Mouse (Mus musculus) CH12.LX (cell line): ENCODE measurements around the gene Cmah. TPM values are rescaled to one million over a fixed set of nuclear protein-coding genes. Genes with fewer than 3 reads are reported as not detected.

Experiments used
- DNase-seq: peaks from one replicate; pipeline ENCODE4 v3.0.0-alpha.2; 2013; ENCODE audit errors: extremely low read depth
- H3K27ac ChIP-seq: 2 replicates; pipeline ENCODE4 v1.5.1; 2012; ENCODE audit warnings: low read depth, mild to moderate bottlenecking, control low read depth, moderate library complexity; ENCODE audit not compliant: insufficient read depth
- H3K27me3 ChIP-seq: replicated peaks from 2 replicates; pipeline ENCODE3; 2012; ENCODE audit warnings: inconsistent platforms
- H3K36me3 ChIP-seq, 2 experiments: replicated peaks in 1 of 2; 2 replicates each; pipeline versions ENCODE3 to v1.6.1; 2012; ENCODE audit warnings: inconsistent platforms in 1 of 2, low read length in 1 of 2, mild to moderate bottlenecking in 1 of 2, mixed read lengths in 1 of 2, moderate library complexity in 1 of 2; ENCODE audit not compliant: control insufficient read depth in 1 of 2, insufficient read depth in 1 of 2
- H3K4me1 ChIP-seq, 2 experiments: 2 replicates each; pipeline ENCODE4 v1.6.1; 2012; ENCODE audit warnings: inconsistent platforms in 1 of 2, moderate library complexity in 1 of 2; ENCODE audit not compliant: insufficient read depth in 2 of 2, control insufficient read depth in 1 of 2
- H3K4me2 ChIP-seq: 2 replicates; pipeline ENCODE4 v1.6.1; 2012; ENCODE audit warnings: low read depth, mild to moderate bottlenecking, control low read depth; ENCODE audit not compliant: poor library complexity, insufficient read depth, severe bottlenecking
- H3K4me3 ChIP-seq, 3 experiments: fragments of 150-350 bp in 1 of 3; sonication (generic) in 1 of 3; replicated peaks in 1 of 3; 2 replicates each; pipeline versions ENCODE3 to v1.5.1; 2011 to 2012; ENCODE audit warnings: low read depth in 2 of 3, low read length in 2 of 3, mild to moderate bottlenecking in 2 of 3, moderate library complexity in 2 of 3, control low read depth in 1 of 3, improper control_type of control experiment in 1 of 3, inconsistent platforms in 1 of 3, mixed read lengths in 1 of 3; ENCODE audit not compliant: poor library complexity in 1 of 3
- H3K79me2 ChIP-seq: replicated peaks from 2 replicates; pipeline ENCODE4 v1.6.1; 2012; ENCODE audit warnings: mild to moderate bottlenecking, moderate library complexity; ENCODE audit not compliant: control insufficient read depth, poor library complexity, insufficient read depth, severe bottlenecking; ENCODE audit errors: extremely low read depth
- H3K9ac ChIP-seq: 2 replicates; pipeline ENCODE4 v1.6.1; 2012; ENCODE audit warnings: low read depth, mild to moderate bottlenecking, control low read depth, moderate library complexity; ENCODE audit not compliant: insufficient read depth
- H3K9me3 ChIP-seq: replicated peaks from 2 replicates; pipeline ENCODE3; 2012; ENCODE audit warnings: low read length, inconsistent platforms, mixed read lengths
- ELF1 ChIP-seq: IDR thresholded peaks from 2 replicates; pipeline ENCODE4 v1.6.1; 2014; ENCODE audit warnings: low read depth, mild to moderate bottlenecking, inconsistent platforms, low read length, improper control_type of control experiment
- EP300 ChIP-seq: IDR thresholded peaks from 2 replicates; pipeline ENCODE4 v1.6.1; 2011; ENCODE audit warnings: low read length, improper control_type of control experiment
- ETS1 ChIP-seq: conservative IDR thresholded peaks from 2 replicates; pipeline ENCODE4 v1.6.1; 2012; ENCODE audit warnings: low read depth, mild to moderate bottlenecking, inconsistent platforms, low read length, improper control_type of control experiment, moderate library complexity
- HCFC1 ChIP-seq: IDR thresholded peaks from 2 replicates; pipeline ENCODE4 v1.6.1; 2012; ENCODE audit warnings: low read depth, mild to moderate bottlenecking, inconsistent platforms, low read length, improper control_type of control experiment
- JUN ChIP-seq: IDR thresholded peaks from 2 replicates; pipeline ENCODE4 v1.6.1; 2011; ENCODE audit warnings: low read depth, mild to moderate bottlenecking, low read length, improper control_type of control experiment, moderate library complexity; ENCODE audit not compliant: insufficient read depth
- MAFK ChIP-seq: IDR thresholded peaks from 2 replicates; pipeline ENCODE4 v1.6.1; 2011; ENCODE audit warnings: low read length, improper control_type of control experiment; ENCODE audit not compliant: insufficient replicate concordance
- MAX ChIP-seq: IDR thresholded peaks from 2 replicates; pipeline ENCODE4 v1.6.1; 2011; ENCODE audit warnings: low read length, improper control_type of control experiment
- MAZ ChIP-seq: IDR thresholded peaks from 2 replicates; pipeline ENCODE4 v1.6.1; 2012; ENCODE audit warnings: low read depth, mild to moderate bottlenecking, inconsistent platforms, low read length, improper control_type of control experiment, moderate library complexity
- MEF2A ChIP-seq: IDR thresholded peaks from 2 replicates; pipeline ENCODE4 v1.6.1; 2014; ENCODE audit warnings: low read depth, mild to moderate bottlenecking, inconsistent platforms, low read length, improper control_type of control experiment, borderline replicate concordance
- MXI1 ChIP-seq: IDR thresholded peaks from 2 replicates; pipeline ENCODE4 v1.6.1; 2011; ENCODE audit warnings: mild to moderate bottlenecking, low read depth, low read length, improper control_type of control experiment
- MYC ChIP-seq: IDR thresholded peaks from 2 replicates; pipeline ENCODE4 v1.6.1; 2011; ENCODE audit warnings: low read depth, mild to moderate bottlenecking, improper control_type of control experiment, low read length
- NRF1 ChIP-seq: IDR thresholded peaks from 2 replicates; pipeline ENCODE4 v1.6.1; 2014; ENCODE audit warnings: low read depth, mild to moderate bottlenecking, inconsistent platforms, low read length, improper control_type of control experiment, moderate library complexity
- PAX5 ChIP-seq: IDR thresholded peaks from 2 replicates; pipeline ENCODE4 v1.6.1; 2012; ENCODE audit warnings: low read length, inconsistent platforms, mixed read lengths
- POLR2A ChIP-seq: IDR thresholded peaks from 2 replicates; pipeline ENCODE4 v1.6.1; 2011; ENCODE audit warnings: low read depth, mild to moderate bottlenecking, improper control_type of control experiment, low read length
- POLR2AphosphoS2 ChIP-seq: IDR thresholded peaks from 2 replicates; pipeline ENCODE4 v1.6.1; 2011; ENCODE audit warnings: low read depth, low read length, improper control_type of control experiment
- RCOR1 ChIP-seq: conservative IDR thresholded peaks from 2 replicates; pipeline ENCODE4 v1.6.1; 2012; ENCODE audit warnings: low read depth, mild to moderate bottlenecking, inconsistent platforms, low read length, improper control_type of control experiment
- SMC3 ChIP-seq: IDR thresholded peaks from 2 replicates; pipeline ENCODE4 v1.6.1; 2011; ENCODE audit warnings: low read depth, low read length, improper control_type of control experiment
- TBP ChIP-seq: conservative IDR thresholded peaks from 2 replicates; pipeline ENCODE4 v1.6.1; 2011; ENCODE audit warnings: low read depth, low read length, improper control_type of control experiment
- UBTF ChIP-seq: IDR thresholded peaks from 2 replicates; pipeline ENCODE4 v1.6.1; 2012; ENCODE audit warnings: low read depth, mild to moderate bottlenecking, inconsistent platforms, low read length, improper control_type of control experiment, moderate library complexity
- USF1 ChIP-seq: IDR thresholded peaks from 2 replicates; pipeline ENCODE4 v1.6.1; 2014; ENCODE audit warnings: low read depth, mild to moderate bottlenecking, inconsistent platforms, low read length, improper control_type of control experiment
- USF2 ChIP-seq: conservative IDR thresholded peaks from 2 replicates; pipeline ENCODE4 v1.6.1; 2011; ENCODE audit warnings: low read depth, low read length, improper control_type of control experiment
- ZNF384 ChIP-seq: IDR thresholded peaks from 2 replicates; pipeline ENCODE4 v1.6.1; 2012; ENCODE audit warnings: low read depth, low read length, improper control_type of control experiment, inconsistent platforms
- dilution Hi-C: fragments of 300-500 bp; cut with MboI; formaldehyde crosslinking; loops from 2 replicates; pipeline ENCODE4 v1.14.3; 2020; ENCODE audit warnings: low sequenced_read_pairs; ENCODE audit not compliant: extremely low pct_unique_long_range_greater_than_20kb, extremely low pct_ligation_motif_present
- in situ Hi-C: fragments of 300-500 bp; cut with MboI; formaldehyde crosslinking; loops from 3 replicates; pipeline ENCODE4 v1.14.3; 2019; ENCODE audit warnings: low sequenced_read_pairs, low pct_ligation_motif_present, low pct_unique_long_range_greater_than_20kb, mixed read lengths
- polyA plus RNA-seq: library from polyadenylated mRNA; unstranded; fragments of >175 nt; gene quantifications from 2 replicates; pipeline ENCODE4 v1.2.1, GENCODE M21; 2012; ENCODE audit warnings: low read depth; ENCODE audit not compliant: insufficient read length
- total RNA-seq, 2 experiments: library from RNA; depleted of rRNA; stranded (reverse); fragments of 300-350 nt in 1 of 2; fragments of >200 nt in 1 of 2; gene quantifications; 2 replicates each; pipeline ENCODE4 v1.2.3; 2012 to 2014

The Cmah gene
- total and polyA plus RNA-seq, 3 experiments, result 5.0 to 17.4 (median 5.5) TPM

- dilution Hi-C loops (no loop called here), in situ Hi-C loops (loop anchor here (10.0 to 25.0 kb wide), 4 partner anchors 85 to 572 kb away; no protein-coding TSS in a partner anchor)
- H3K36me3 ChIP-seq, result no peaks in the 10 kb centered on the region
- no peak overlapping the region for H3K4me2 ChIP-seq
- no peak for DNase-seq
- H3K9me3 ChIP-seq, result no peaks in the 10 kb centered on the region
- TF ChIP-seq MEF2A, result no peak
- TF ChIP-seq ZNF384, result no peak
- TF ChIP-seq ELF1, result no peak
- no peak for TF ChIP-seq MAX
- no peak for TF ChIP-seq MAZ
- no peak for TF ChIP-seq HCFC1
- TF ChIP-seq PAX5, result no peak
- no peak for TF ChIP-seq EP300
- peaks cover 5 to 25% of the 10 kb centered on the region in 2 experiments for H3K4me1 ChIP-seq
- H3K79me2 ChIP-seq, result no peaks in the 10 kb centered on the region
- no peak overlapping the region for H3K4me3 ChIP-seq
- no peaks in the 10 kb centered on the region for H3K27me3 ChIP-seq
- H3K27ac ChIP-seq, result no peak overlapping the region
- H3K9ac ChIP-seq, result no peak overlapping the region
Observed at GRCm38 (mm10) chr13:24339907-24340306, 12.7 kb downstream of the Cmah start.

- peaks cover 5 to 25% of the 10 kb centered on the region in 2 experiments for H3K4me1 ChIP-seq
- dilution Hi-C loops, result no loop called here
- H3K4me2 ChIP-seq, result no peak overlapping the region
- DNase-seq, result no peak
- H3K27me3 ChIP-seq, result no peaks in the 10 kb centered on the region
- in situ Hi-C loops, result loop anchor here (25.0 kb wide), 1 partner anchor 572 kb away; no protein-coding TSS in a partner anchor
- no peaks in the 10 kb centered on the region for H3K36me3 ChIP-seq
- no peak overlapping the region for H3K4me3 ChIP-seq
- TF ChIP-seq RCOR1 (no peak), EP300 (no peak), MXI1 (no peak), TBP (no peak), SMC3 (no peak), MEF2A (no peak), POLR2AphosphoS2 (no peak), USF1 (no peak), MYC (no peak), PAX5 (no peak), MAFK (no peak), ETS1 (no peak), ZNF384 (no peak), UBTF (no peak), POLR2A (no peak), JUN (no peak), USF2 (no peak), ELF1 (no peak), NRF1 (no peak)
- TF ChIP-seq, all 38 proteins: peak for 0
- H3K9me3 ChIP-seq, result no peaks in the 10 kb centered on the region
- no peak overlapping the region for H3K9ac ChIP-seq
- no peaks in the 10 kb centered on the region for H3K79me2 ChIP-seq
- no peak overlapping the region for H3K27ac ChIP-seq
Observed at GRCm38 (mm10) chr13:24340462-24340861, 13.3 kb downstream of the Cmah start.
